Mouse (Mus musculus) CD4-positive, CD25-positive, alpha-beta regulatory T cell, adult 4 months (primary cell): ENCODE measurements around the gene Kctd12. TPM values are rescaled to one million over a fixed set of nuclear protein-coding genes. Genes with fewer than 3 reads are reported as not detected.
A peak's percentile ranks its signal among the peaks of the same experiment; 100 is the strongest.

Experiments used
- ATAC-seq: one replicate; pipeline ENCODE4 v1.8.0; 2017
- polyA plus RNA-seq, 2 experiments: library from polyadenylated mRNA; unstranded; fragments of 100-300 nt; shearing (Covaris generic); gene quantifications; one replicate each; pipeline ENCODE4 v1.2.1; 2017

Gene Kctd12
- polyA plus RNA-seq = 1 to 10 TPM; 1.0 to 1.6 TPM

DNA sequence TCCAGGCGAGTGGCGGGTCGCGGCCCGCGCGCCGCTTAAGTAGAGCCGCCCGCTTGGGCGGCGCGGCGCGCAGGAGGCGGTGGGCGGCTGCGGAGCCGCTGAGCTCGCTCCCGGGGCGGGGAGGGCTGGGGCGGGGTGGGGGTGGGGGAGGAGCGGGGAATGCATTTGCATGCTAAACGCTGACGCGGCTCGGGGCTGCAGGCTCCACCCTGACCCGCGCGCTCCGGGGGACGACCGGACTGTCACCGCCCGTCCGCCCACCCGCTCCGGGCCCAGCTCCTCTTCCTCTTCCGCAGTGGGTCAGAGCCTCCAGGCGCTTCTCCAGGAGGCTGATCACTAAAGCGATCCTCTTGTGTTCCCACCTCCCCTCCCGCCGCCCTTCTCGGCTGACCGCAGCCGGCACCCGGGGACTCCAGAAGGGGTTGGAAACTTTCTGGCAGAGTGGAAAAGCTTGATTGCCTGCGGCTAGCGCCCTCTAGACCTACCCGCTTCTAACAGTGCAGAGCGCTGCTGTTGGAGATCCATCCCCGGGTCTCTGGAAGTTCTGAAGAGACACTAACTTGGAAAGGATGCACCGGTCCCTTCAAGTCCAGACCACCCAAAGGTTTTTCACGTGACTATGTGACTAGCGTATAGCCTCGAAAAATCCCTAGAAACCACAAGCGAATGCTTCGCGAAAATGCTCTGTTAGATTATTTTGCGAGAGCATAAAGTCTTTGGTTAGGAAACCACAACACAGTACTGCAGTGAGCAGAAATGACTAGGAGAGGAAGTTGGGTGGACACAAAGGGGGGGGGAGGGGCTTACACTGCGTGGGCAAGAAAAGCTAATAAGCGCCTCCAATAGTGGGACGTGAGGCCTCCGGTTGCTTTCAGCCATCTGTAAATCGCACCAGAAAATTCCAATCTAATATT, at the start of gene Kctd12:
TSS of gene Kctd12 (minus strand) at position 11 of the 914 bp plus-strand sequence.
- peak; percentile 60 for ATAC-seq

DNA sequence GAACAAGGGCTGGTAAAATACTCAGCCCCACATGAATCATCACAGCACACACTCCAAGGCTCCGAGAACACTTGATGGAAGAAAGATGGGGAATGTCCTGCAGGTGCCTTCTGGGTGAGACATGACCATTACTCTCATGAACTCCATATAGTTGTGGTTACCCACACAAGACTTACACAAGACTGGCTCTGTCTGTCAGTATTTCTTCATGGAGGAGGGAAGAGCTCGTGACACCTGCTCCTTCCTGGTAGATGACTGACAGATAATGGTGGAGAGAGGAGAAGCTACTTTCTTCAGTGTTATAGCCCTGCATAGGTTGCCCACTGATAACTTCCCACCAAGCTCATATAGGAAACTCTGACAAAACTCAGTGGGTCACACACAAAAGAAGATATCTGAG, 46.8 kb upstream of the Kctd12 start:
- no peak for ATAC-seq

DNA sequence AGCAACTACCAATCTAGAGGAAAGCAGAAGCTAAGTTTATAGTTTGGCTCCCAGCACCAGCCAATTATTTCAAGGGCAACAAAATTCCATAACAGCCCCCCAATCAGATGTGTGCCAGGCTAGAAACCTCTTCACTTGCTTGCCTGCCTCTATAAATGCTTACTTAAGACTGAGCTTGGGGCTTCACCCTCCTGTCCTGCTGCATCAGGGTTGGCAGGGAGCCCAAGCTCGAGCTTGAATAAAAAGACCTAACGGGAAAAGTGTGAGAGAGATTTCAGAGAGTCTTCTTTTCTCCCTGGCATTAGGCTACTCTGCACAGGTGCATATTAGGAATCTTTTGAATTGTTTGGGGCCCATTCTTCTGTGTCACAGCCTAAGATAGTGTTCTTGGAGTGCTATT, 37.6 kb upstream of the Kctd12 start:
- no peak for ATAC-seq

DNA sequence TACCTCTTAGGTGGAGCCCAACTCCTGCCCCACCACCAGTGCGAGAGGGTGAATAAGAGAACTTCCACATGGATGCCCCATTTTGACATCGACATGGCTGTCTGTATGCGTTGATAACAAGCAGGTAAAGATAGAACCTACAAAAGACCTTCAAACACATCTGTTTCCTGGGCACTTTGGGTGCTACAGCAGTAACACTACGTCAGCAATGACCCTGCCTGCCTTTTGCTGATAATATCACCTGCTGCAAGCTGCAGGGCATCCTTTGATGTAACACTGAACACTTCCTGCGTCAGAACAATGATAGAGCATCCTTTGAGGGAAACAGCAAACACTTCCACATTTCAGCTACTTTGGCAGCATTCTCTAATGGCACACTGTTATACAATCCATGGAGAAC, 34.6 kb upstream of the Kctd12 start:
- ATAC-seq = peak; percentile 84

DNA sequence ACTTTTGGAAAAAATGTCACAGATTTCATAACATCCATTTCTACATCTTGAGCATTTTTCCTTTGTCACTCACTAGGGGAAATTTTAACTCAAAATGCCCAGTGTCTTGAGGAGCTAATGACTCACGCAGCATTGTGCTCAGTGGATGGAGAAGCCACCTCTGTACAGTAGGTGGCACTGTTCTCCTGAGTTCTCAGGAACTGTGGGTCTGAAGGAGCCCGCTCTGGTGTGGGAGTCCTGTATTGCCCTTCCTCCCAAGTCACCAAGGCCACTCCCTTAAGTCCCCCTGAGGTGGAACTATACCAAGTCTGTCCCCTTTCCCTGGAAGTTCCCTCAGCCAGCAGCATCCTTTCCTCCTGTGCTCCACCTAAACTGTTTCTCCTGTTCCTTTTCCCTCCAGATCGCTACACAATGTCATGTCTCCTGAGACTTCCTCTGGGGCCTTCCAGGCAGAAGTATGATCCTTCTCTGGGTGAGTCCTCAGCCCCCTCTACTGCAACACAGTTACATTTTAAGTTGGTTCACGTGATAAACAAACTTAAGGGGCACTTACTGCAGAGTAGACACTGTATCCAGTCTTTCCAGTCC, 30.2 kb upstream of the Kctd12 start:
- peak; percentile 81 for ATAC-seq

DNA sequence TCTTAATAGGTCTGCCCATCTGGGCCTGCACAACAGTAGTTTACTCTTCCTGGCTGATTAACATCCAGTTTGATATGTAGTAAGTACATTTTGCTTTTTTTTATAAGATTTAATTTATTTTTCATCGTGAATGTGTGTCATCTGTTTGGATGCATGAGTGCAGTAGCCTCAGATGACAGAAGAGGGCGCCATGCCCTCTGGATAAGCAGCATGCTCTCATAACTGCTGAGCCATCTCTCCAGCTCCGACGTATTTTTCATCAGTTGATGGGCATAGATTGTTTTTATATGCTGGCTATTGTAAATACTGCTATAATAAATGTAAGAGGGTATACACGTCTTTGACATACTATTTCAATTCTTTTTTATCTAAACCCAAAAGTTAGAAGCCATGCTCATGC, 29.3 kb upstream of the Kctd12 start:
- ATAC-seq = peak; percentile 71

DNA sequence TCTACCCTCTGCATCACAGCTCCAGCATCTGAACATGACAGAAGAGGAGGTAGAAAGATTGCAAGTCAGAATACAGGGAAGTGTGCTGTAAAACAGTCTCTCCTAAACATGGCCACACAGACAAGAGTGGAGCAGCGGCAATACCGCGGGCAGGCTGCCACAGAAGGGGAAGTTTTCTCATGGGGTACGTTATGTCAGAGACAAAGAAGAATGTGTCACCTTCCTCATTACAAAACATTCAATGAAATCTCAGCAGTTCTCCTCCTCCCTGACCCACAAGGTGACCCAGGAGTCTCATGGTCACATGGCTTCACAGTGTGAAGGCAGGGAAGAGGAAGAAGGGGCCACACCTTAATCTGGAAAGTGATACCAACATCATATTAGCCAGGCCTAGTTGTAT, 25.3 kb upstream of the Kctd12 start:
- no peak for ATAC-seq

DNA sequence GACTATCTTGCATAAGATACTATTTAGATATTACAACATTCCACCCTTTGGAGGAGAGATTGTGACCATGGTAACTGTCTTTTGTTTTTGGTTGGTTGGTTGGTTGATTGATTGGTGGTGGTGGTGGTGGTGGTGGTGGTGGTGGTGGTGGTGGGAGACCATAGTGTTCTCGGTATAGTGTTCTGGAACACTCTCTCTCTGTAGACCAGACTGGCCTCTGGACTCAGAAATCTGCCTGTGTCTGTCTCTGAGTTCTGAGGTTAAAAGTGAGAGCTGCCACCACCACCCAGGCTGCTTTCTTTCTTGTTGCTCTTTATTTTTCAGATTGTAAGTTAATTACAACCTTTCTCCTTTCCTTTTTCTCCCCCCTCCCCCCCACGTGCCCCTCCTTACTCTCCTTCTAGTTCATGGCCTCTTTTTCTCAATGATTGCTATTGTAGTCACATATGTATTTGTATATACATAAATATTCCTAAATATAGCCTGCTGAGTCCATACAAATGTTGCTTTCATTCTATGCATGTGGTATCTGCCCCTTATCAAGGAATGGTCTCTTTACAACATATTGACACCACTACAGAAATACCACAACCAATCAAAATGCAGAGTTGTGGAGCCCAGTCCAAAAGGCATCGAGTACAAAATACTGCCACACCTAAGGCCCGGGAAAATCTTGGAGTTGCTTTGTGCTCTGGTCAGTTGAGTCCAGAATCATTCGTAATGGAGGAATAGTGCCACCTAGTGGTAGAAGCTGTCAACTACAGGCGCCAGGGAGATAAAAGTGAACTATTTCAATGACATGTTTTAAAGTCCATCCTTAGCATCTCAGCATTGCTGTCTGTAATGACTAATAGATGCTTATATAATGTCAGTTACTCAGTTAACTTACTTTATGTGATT, 12.5 kb upstream of the Kctd12 start:
- ATAC-seq = peak; percentile 72

DNA sequence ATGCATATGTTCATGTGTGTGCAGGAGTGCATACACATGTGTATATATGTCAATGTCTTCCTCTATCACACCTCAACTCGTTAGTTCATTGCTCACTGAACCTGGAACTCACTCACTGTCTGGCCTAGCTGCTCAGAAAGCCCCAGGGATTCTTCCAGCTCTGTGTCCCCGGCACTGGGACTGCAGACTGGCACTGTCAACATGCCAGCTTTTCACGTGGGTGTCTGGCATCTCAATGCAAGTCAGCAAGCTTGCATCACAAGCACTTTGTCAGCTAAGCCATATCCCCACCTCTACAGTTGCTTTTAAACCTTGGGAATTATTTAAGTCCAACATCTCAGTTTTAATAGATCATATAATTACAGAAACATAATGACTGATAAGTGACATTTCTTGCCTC, 8.3 kb upstream of the Kctd12 start:
- no peak for ATAC-seq

DNA sequence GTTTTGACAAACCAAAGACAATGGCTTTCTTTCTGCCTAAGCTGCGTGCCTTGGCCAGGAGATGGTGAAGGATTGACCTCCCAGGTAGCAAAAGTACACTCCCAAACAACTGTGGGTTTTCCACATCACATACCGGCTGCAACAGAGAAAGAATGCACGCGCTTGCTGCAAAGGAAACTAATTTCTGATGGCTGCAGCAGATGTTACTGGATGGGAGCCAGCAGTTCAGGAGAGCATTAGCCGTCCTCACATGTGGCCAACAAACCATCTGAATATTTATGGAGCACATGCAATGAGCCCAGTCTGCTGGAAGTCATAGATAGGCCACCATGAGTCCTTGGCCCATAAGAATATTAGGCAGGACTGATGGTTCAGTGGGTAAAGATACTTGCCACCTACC, 7.4 kb upstream of the Kctd12 start:
- no peak for ATAC-seq

DNA sequence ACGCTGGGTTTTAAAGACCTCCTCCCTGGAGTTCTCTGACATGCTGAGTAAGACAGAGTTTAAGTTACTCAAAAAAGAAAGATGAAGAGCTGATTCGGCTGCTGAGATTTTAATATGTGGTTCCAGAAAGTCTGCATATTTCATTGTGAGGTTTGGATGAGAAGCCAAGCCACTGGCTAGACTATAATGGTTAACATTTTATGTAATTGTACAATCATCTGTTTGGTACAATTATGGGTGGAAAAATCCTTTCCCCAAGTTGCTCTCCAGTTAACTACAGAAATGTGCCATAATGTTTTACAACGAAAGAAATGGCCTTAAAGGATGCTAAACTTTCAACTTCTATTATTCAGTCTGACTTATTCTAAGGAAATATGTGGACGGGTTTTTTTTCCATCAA, 6.8 kb upstream of the Kctd12 start:
- ATAC-seq = no peak

DNA sequence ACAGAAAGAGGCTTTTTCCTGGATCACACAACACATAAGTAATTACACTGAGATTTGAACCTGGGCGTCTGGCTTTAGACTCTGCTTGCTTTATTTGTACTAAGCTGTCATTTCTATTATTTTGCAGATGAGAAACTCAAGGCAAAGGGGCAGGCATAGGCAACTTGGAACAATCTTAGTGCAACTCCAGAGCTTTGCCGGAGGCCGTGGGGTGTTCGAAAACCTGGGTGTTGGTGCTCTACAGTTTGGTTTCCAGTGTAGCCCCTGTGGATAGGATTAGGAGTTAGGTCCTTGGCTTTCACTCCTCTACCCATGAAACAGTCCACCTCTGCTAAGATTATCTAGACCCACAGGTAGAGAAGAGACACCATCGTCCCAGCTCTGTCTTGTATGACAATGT, 5.2 kb upstream of the Kctd12 start:
- no peak for ATAC-seq

DNA sequence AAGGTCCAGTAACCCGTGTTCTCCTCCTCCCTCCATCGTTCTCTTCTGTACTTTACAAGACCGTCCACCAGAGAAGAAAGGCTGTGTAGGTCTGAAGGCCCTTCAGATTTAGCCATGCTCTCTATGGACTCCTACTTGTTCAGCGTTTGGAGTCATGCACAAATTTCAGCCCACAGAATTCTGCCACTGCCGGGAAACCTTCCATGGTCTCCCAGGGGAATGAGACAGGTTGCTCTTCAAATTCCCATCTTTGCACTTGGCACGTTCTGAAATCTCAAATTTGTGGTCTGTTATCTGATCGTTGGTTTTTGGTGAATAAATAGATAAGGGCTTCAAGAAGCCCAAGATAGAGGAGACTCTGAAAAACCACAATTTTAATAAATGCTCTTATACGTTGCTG, 1.2 kb upstream of the Kctd12 start:
- ATAC-seq = no peak

DNA sequence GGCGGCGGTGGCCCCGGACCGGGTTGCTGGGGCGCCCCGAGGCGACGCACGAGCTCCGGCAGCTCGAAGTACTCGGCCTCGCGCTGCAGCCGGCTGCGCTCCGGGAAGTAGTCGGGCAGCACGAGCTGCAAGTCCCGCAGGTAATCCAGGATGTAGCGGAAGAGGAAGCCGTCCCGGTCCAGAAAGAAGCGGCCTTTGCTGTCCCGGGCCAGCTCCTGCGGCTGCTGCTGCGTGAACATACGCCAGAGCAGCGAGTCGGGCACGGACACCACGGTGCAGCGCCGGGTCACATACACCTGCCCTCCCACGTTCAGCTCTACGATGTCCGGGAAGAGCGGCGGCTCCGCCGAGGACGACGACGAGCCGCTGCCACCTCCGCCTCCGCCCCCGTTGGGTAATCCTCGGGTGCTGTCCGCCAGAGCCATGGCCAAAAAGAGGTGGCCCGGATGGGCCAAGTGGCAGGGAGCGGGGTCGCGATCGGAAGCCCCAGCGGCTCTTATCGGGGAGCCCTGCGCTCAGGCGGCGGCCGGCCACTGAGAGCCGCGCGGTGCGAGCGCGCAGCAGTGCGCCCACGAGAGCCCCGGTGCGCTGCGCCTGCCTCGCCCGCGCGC, 316 bp downstream of the Kctd12 start:
- ATAC-seq = peak; percentile 12

DNA sequence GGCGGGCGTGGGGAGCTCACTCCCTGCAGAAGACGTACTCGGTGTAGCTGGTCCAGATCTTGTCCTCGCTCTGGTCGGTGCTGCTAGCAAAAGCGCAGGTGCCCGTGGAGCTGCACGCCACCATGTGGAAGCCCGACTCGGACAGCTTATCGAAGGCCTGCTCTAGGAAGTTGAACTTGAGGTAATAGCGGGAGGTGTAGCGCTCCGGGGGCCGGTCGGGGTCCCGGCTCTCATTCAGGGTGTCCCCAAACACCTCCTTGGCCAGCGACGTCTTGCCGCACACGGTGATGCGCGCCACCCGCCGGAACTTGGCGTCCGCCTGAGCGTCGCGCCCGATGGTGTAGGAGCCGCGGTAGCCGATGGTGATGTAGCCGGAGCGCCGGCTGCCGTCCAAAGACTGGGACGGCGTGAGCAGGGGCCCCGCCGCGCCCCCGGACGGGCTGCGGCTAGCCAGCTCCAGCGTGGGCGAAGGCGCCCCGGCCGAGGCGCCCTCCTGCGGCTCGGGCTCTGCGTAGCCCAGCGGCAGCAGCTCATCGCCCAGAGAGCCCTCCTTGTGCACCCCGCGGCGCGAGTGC, 909 bp downstream of the Kctd12 start:
- ATAC-seq = peak; percentile 3

DNA sequence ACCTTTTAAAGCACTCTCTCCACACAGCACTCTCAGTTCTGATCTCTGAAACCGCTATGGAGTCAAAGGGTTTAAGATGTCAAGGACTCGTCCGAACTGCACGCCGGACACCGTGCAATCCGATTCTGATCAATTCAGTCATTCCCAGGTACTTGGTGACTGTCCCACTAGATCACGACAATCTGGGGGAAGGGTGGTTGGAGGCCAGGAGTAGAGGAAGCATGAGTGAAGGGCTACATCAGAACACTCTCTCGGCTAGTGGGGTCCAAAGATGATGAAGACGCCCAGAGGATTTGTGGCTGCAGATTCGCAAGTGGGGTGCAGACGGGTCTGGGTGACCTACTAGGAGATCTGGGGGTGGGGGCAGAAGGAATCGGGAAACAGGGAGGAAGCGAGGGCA, 1.5 kb downstream of the Kctd12 start:
- ATAC-seq = no peak

DNA sequence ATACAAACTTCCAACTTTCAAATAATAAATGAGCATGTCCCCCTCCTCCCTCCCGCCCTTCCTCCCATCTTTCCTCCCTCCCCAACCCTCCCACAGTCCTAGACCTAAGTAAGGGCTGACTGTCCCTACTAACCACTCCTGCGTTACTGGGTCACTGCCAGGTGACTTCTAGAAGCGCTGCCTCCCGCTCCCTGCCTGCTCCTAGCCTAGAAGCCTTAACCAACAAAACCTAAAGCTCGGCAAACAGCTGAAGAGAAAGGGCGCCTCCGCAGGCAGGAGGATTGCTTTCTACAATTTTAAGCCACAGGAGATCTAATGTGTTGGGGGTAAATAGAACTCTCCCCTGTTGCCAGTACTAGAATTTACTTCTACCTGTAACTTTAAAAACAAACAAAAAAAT, 2.0 kb downstream of the Kctd12 start:
- ATAC-seq = no peak

DNA sequence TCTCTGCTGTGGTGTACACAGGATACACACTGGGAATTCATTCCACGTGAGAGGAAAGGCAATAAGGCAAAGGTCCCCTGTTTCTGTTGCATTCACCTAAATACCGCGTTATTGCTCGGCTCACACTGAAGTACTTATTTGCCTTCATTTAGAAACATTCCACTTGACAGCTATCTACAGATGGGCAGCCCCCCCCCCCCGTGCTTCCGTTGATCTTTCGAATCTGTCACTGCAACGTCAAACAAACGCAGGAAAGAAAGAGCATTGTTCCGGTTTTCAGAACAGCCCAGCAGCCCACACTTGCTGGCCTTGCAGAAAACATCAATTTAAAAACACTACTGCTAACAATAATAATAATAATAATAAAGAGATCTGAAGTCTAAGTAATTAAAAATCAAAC, 2.6 kb downstream of the Kctd12 start:
- ATAC-seq = peak; percentile 28

DNA sequence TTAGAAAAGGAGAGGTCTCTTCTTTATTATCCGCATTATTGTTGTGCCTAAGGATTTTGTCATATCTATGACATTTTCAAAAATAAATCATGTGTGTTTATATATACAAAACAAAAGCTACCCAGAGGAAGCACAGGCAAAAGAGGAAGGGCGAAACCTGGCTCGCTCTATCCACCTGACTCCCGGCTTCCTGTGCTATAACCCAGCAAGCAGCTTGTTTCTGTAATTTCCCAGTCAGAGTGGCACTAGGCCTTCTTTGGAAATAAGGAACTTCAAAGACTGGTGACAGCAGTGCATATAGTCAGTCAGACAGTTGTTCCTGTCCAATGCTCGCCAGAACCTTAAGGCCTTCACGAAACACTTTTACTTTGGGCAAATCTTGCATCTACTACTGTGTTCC, 6.6 kb downstream of the Kctd12 start:
- ATAC-seq = no peak

DNA sequence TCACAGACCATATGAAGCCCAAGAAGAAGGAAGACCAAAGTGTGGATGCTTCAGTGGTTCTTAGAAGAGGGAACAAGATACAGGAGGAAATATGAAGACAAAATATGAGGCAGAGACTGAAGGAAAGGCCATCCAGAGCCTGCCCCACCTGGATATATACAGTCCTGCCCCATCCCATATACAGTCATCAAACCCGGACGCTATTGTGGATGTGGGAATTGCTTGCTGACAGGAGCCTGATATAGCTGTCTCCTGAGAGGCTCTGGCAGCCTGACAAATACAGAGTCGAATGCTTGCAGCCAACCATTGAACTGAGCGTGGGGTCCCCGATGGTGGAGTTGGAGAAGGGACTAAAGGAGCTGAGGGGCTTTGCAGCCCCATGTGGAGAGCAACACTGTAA, 13.6 kb downstream of the Kctd12 start:
- no peak for ATAC-seq

DNA sequence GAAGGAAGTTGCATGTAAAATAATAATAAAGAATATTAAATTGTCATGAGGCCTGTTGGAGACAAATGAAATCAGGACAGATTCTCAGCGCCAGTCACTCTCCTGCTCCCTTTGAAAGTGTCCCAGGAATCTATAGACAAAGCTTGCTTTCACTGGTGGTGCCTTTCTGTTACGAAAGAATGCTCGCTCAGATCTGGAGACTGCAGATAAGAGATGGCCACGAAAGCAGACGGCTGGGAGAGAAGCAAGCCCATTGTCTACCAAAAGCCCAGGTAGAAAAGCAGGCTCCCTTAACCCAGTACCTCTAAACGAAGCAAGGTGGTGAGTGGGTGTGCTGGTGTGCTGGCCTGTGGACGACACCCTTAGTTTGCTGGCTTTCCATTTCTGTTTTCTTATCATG, 16.2 kb downstream of the Kctd12 start:
- no peak for ATAC-seq

DNA sequence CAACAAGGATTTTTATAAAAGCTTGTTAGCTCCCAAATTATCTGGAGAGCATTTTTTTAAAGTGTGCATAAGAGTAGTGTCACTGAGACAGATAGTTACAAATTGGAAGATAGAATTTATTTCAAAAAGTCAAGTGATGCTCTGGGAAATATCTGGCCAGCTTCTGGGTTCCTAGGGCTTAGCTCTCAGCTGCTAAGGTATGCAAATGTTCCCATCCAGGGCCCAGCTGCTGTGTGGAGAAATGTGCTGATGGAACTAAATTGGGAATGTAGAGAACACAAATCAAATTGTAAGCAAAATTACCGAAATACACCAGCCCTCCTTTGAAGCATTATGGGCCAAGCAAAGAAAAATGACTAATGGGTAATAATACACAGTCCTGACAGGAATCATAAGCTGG, 16.6 kb downstream of the Kctd12 start:
- no peak for ATAC-seq

DNA sequence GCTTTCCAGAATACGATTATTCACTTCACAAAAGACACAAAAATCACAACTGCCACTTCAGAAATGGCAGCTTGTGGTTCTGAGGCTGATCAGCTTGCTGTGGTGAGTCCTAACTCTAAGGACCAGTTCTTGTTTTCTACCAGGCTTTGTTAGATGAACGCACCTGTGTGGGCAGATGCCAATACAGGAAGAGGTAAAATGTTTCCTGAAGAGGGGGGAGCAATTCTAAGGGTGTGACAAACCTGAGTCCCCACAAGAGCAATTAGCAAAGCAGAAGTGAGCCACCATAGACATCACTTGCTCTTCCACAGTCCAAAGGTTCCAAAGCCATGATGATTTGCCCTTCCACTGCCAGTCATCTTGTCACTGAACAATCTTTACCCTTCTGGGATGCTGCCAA, 20.4 kb downstream of the Kctd12 start:
- ATAC-seq = no peak
